Mouse (Mus musculus) mouse trophoblast stem cell (cell line): ENCODE data around the gene Klhl2.

Source experiments
- in situ Hi-C, 2 experiments: fragments of 300-500 bp; cut with MseI, MboI; formaldehyde crosslinking; loops; 2 replicates in 1 of 2; 3 replicates in 1 of 2; pipeline ENCODE4 v1.15.1; 2025

Gene Klhl2

DNA sequence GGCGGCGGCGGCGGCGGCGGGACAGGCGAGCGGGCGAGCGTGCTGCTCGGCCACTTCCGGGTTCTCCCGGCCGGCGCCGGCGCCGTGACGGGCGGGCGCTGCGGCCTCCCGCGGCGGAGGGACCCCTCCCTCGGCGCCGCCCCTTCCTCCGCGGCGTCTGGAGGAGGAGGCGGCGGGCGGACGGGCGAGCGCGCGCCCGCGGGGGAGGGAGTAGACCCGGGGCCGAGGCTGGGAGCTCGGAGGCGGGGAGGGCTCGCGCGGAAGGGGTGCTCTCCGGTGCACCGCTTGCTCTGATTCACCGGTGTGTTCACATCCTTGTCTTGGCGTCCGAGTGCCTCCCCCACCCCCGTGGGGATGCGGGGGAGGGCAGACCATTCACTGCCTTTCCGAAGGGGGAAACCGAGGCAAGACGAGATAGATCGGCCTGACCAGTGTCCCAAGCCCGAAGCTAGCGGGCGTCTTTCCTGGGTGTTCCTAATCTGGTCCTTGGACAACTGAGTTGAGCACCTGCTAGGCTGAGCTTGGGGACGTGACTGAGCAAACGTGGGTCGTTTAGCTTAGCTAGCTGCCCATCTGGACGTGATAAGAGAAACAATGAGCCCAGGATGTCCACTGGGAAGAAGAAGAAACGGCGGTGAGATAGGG is at the start of gene Klhl2:
Gene Klhl2, minus strand, starts transcription at position 121 of the 645 bp plus-strand sequence.
- in situ Hi-C loops, result no loop called here

DNA sequence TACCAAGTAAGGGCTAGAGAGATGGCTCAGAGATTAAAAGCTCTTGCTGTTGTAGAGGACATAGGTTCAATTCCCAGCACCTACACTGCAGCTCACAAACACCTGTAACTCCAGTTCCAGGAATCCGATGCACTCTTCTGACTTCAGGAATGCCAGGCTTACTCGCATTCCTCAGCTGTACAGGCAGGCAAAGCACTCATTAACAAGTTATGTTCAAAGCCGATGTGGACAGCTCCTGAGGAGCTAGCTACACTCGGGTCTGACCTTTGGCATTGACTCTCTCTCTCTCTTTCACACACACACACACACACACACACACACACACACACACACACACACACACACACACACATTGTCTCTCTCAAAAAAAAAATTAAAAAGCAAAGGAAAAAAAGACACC is 48.9 kb upstream of the Klhl2 start:
- in situ Hi-C loops, result no loop called here

DNA sequence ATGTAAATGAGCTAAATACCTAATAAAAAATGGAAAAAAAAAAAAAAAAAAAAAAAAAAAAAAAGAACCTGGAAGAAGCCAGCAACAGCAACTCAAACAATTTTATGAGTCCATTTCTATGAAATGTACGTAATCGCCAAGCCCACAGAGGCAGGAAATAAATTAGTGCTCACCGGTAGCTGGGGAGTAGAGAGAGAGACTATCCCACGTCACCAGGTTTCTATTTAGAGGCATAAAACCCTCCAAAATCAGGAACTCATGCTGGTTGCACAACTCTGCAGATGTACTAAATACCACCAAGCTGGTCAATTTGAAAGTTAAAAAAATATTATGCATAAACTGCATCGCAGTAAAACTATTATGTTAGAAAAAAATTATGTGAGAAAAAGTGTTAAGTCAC is 46.9 kb upstream of the Klhl2 start:
- in situ Hi-C loops, result no loop called here

DNA sequence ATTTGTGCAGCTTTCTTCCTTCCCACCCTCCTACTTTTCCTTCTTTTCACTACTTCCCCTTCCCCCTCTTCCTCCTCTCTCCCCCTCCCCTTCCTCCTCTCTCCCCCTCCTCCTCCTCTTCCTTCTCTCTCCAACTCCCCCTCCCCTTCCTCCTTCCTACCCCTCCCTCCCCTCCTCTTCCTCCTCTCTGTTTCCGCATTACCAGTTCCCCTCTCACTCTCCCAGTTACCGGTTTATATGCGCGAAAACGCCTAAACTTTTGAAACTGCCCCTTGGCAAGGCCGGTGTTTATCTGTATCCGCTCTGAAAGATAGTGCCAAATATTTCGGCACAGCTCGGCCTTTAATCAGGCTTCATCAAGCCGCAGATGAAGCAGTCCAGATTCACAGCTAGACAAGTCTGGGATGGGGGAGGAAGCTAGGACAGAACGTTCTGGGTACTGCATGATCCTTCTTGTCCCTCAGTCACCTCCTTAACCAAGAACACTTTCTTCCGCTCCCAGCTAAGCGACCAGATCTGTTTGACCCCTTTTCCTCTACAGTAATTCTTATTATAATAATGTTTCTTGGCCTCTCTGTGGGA is 30.9 kb upstream of the Klhl2 start:
- in situ Hi-C loops, result no loop called here

- in situ Hi-C loops, result no loop called here
These were observed 28.0 kb upstream of the Klhl2 start for GRCm38 (mm10) chr8:64877630-64878312.

- in situ Hi-C loops, result no loop called here
These were observed 21.8 kb upstream of the Klhl2 start for GRCm38 (mm10) chr8:64871469-64872165.

- in situ Hi-C loops, result no loop called here
These were observed 20.4 kb upstream of the Klhl2 start for GRCm38 (mm10) chr8:64870218-64870617.

- in situ Hi-C loops, result no loop called here
These were observed 523 bp downstream of the Klhl2 start for GRCm38 (mm10) chr8:64849091-64849896.

- in situ Hi-C loops, result no loop called here
These were observed 1.5 kb downstream of the Klhl2 start for GRCm38 (mm10) chr8:64848245-64848785.

DNA sequence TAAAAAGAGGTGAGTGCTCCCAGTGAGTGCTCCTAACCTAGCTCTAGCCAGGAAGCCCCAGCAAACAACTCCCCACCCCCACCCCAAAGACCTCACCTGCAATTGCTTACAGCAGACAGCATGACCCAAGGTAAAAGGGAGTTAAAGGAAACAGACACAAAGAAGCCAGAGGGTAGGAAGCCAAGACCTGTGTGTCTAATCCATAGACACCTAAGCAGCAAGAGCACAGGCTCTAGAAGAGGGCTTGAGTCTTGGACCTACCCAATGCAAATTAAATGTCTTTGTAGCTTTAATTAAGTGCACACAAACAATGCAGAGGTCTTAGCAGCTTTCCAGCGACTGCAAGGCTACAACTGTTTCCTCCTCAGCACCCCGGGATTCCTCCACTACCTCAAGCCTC is 2.2 kb downstream of the Klhl2 start:
- in situ Hi-C loops, result no loop called here

GRCm38 (mm10) chr8:64847241-64847640 is 2.6 kb downstream of the Klhl2 start:
- in situ Hi-C loops, result no loop called here

DNA sequence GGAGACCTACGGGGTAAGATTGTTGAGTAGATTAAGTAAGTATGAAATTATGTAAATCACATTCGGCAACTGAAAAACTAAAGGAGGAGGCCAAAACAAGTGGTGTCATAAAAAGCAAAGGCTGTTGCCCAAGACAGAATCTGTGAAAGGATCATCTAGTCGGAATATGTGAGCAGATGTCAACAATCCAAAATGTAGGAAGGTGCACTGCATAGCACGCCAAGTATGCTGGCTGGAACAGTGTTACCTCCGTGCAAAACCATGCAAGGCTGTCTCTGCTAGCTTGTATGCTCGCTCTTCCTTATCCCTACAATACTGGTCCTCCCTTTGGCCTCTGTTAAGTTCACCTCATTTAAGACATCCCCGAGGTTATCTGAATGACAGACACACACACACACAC is 4.5 kb downstream of the Klhl2 start:
- in situ Hi-C loops, result no loop called here

DNA sequence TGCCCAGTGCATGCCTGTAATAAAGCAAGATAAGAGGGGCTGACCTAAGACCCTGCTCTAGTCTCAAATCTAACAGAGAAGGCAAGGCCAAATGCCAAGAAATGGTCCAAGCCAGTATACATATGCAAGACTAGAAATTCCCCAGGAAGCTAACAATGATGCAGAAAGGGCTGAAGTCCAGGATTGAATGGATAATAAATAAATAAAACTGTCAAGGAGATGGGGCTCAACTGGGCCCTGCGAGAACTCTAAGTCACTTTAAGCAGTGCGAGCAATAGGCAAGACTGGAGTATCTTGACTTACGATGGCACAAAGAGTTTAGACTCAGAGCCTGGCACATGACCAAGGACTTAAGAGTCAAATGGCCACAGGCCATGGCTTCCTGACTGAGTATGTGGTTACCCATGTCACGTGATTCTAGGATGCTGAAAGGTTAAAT is 5.8 kb downstream of the Klhl2 start:
- in situ Hi-C loops, result no loop called here

- in situ Hi-C loops, result no loop called here
These were observed 6.6 kb downstream of the Klhl2 start for GRCm38 (mm10) chr8:64843168-64843567.

- in situ Hi-C loops, result no loop called here
These were observed 7.9 kb downstream of the Klhl2 start for GRCm38 (mm10) chr8:64841747-64842406.

DNA sequence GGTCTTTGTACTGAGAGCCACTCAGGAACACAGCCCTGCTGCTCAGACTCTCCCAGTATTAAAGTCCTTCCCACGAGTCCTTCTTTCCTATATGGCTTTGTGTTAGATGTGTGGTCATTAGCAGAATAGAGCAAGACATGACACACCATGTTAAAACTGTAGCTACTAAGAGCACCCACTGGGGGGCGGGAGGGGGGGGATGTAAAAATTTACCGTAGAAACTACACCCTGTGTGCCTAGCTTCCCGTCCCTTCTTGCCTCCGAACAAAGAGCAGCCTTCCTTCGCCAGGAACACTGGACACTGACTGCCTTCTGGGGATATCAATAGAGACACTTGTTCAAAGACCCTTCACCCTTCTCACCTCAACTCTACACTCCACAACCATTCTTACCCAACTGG is 10.2 kb downstream of the Klhl2 start:
- in situ Hi-C loops, result no loop called here

DNA sequence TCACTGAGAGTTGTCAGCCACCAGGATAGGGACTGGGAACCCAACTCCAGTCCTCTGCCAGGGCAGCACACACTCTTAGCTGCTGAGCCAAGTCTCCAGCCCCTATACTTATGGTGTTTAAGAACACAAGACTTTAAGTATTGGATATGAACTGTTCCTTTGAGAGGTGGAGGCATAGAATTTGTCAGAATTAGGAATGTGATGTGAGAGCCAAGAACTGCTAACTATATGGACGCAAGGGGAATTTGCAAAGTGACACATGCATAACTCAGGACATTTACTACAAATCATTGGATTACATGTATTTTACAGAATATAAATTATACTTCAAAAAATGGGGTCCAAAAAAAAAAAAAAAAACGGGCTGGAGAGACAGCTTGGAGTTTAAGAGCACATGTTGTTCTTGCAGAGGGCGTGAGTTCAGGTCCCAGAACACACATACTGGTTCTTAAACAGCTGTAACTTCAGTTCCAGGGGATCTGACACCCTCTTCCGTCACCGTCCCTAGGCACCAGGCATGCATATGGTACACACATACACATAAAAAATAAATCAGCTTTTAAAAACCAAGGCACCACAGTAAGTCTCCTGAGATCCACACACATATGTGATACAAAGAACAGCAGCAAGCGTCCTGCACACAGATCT is 14.2 kb downstream of the Klhl2 start:
- in situ Hi-C loops, result no loop called here

DNA sequence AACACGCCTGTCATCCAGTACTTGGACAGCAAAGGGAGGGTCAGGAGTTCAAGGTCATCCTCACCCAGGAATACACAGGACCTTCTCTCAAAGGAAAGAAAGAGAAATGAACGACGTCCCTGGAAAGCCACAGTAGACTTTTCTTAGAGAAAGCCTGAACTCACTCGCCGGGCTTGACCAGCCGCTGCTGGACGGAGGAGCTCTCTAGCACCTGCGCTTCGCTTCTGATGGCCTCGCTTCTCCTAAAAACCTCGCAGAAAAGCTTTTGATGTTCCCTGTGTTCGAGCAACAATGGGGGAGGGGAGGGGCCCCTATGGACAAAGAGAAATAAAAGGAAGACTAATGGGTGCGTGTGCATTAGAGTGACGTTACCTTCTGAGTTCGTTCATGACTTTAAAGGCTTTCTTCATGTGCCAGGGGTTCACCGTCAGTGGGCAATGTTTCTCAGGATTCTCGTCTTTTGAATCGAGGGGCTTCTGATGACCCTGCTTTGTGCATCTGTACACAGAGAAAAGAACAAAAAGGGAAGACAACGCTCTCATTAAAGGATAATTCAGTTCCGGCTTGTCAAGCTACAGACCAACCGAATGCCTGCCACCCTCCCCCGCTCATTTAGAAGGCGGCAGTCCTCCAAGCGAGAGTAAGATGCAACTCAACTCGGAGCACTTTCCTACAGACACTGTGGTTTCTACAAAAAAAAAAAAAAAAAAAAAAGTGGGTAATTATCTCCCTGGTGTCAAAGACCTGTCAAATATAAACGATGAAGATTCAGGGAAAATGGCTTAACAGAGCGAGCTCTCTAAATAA is 15.5 kb downstream of the Klhl2 start:
- in situ Hi-C loops, result no loop called here

GRCm38 (mm10) chr8:64832581-64833135 is 17.2 kb downstream of the Klhl2 start:
- in situ Hi-C loops, result no loop called here
